Mouse (Mus musculus) heart, postnatal 0 days (tissue): Measurements from ENCODE around the gene Gm49337.

Source experiments
- CTCF ChIP-seq: IDR thresholded peaks from 2 replicates; pipeline ENCODE4 v1.5.1; 2016; ENCODE audit warnings: antibody characterized with exemption, control low read depth, low read depth
- EP300 ChIP-seq: IDR thresholded peaks from 2 replicates; pipeline ENCODE4 v1.6.1; 2016; ENCODE audit warnings: antibody characterized with exemption, low read depth

DNA sequence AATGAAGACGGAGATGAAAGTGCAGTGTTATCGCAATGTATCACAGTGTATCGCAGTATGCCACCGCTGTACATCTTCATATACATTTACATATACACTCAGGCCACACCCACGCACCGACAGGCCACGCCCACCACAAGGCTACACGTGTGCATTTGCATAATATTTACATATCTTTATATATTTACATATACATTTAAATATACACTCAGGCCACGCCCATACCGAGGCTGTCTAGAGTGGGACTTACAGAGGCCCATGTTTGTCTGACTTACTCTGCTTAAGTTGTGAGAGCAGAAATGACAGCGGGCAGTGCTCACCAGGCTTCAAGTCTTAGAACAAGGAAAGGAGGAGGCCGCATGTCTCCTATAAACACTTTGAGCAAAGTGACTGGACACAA lies 120.1 kb downstream of the Gm49337 start:
- TF ChIP-seq CTCF (no peak), EP300 (no peak)
